Comparison of ENCODE assay signal across 8 mouse cellular contexts in the genomic region with DNA sequence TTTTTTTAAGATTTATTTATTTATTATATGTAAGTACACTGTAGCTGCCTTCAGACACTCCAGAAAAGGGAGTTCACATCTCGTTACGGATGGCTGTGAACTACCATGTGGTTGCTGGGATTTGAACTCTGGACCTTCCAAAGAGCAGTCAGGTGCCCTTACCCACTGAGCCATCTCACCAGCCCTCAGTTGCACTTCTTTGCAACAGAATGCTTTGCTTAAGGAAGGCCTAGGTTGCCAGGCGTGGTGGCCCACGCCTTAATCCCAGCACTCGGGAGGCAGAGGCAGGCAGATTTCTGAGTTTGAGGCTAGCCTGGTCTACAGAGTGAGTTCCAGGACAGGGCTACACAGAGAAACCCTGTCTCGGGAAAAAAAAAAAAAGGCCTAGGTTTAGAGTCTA. TPM values are rescaled to one million over a fixed set of nuclear protein-coding genes. Genes with fewer than 3 reads are reported as not detected.
DNase-seq lines count a peak whose midpoint lies in the region; ATAC-seq and TF ChIP-seq lines count a peak whose summit lies in the region.
"Not testable (repeated sequence)": the region's sequence is repeated elsewhere in the genome, so short reads cannot be mapped to it uniquely, and the experiment has no call there.

No protein-coding gene starts in this region.

- not testable (repeated sequence) for TF ChIP-seq POLR2A in CH12.LX (IDR thresholded peaks at IDR 0.05; ENCODE audit: low read depth, low read length); limb, embryonic 14.5 days (IDR thresholded peaks at IDR 0.05; ENCODE audit: borderline replicate concordance, extremely low read depth, insufficient read depth, insufficient read length)

- peak overlapping the region; percentile 14 to 100 (median 98) for H3K4me3 ChIP-seq in CH12.LX (replicated peaks in 1 of 3; ENCODE audit: low read depth in 2 of 3, low read length in 2 of 3, poor library complexity in 1 of 3)
- peak overlapping the region; percentile 99 for H3K4me3 ChIP-seq in embryonic facial prominence, embryonic 11.5 days (ENCODE audit: low read depth, low read length)
- H3K4me3 ChIP-seq in forebrain, embryonic 15.5 days, result peak overlapping the region; percentile 71
- peak overlapping the region; percentile 96; the same call in 1 of the 2 replicates for H3K4me3 ChIP-seq in heart, postnatal 0 days (ENCODE audit: low read depth, low read length)
- peak overlapping the region; percentile 95 for H3K4me3 ChIP-seq in intestine, postnatal 0 days (ENCODE audit: low read depth, low read length)
- H3K4me3 ChIP-seq in limb, embryonic 14.5 days (replicated peaks; ENCODE audit: low read length), result peak overlapping the region; percentile 99
- 0 out of 2 replicates have a peak overlapping the region, but pooled peaks have one; percentile 94 for H3K4me3 ChIP-seq in lung, postnatal 0 days (ENCODE audit: low read depth, low read length)
- peak overlapping the region; percentile 95 for H3K4me3 ChIP-seq in neural tube, embryonic 11.5 days (ENCODE audit: low read depth, low read length)

- WGBS in embryonic facial prominence, embryonic 11.5 days, result 77% methylated on average over 6 of the region's 6 CpGs
- 81% methylated on average over 6 of the region's 6 CpGs for WGBS in forebrain, embryonic 15.5 days
- 70% methylated on average over 6 of the region's 6 CpGs for WGBS in heart, postnatal 0 days
- WGBS in intestine, postnatal 0 days, result 53% methylated on average over 6 of the region's 6 CpGs
- 78% methylated on average over 6 of the region's 6 CpGs for WGBS in limb, embryonic 14.5 days
- 70% methylated on average over 6 of the region's 6 CpGs for WGBS in lung, postnatal 0 days
- 85% methylated on average over 6 of the region's 6 CpGs for WGBS in neural tube, embryonic 11.5 days

- H3K9me3 ChIP-seq in CH12.LX (replicated peaks; ENCODE audit: low read length); embryonic facial prominence, embryonic 11.5 days (replicated peaks; ENCODE audit: control insufficient read depth, low read length); forebrain, embryonic 15.5 days; heart, postnatal 0 days (replicated peaks; ENCODE audit: control insufficient read depth, low read length); intestine, postnatal 0 days (ENCODE audit: control insufficient read depth); limb, embryonic 14.5 days (ENCODE audit: control insufficient read depth, low read length); lung, postnatal 0 days (ENCODE audit: low read length); neural tube, embryonic 11.5 days (ENCODE audit: control insufficient read depth, low read length): not testable (repeated sequence)

- H3K4me2 ChIP-seq in CH12.LX (ENCODE audit: insufficient read depth, low read depth, poor library complexity, severe bottlenecking), result peak overlapping the region; percentile 41; the same call in 1 of the 2 replicates
- not testable (repeated sequence) for H3K4me2 ChIP-seq in embryonic facial prominence, embryonic 11.5 days (ENCODE audit: low read depth, low read length)
- peak overlapping the region; percentile 65 for H3K4me2 ChIP-seq in forebrain, embryonic 15.5 days (replicated peaks)
- peak overlapping the region; percentile 85 for H3K4me2 ChIP-seq in heart, postnatal 0 days (ENCODE audit: low read depth, low read length)
- peak overlapping the region; percentile 80 for H3K4me2 ChIP-seq in intestine, postnatal 0 days (replicated peaks; ENCODE audit: low read depth)
- peak overlapping the region; percentile 87 for H3K4me2 ChIP-seq in limb, embryonic 14.5 days (replicated peaks; ENCODE audit: low read depth, low read length, severe bottlenecking)
- peak overlapping the region; percentile 88; the same call in 1 of the 2 replicates for H3K4me2 ChIP-seq in lung, postnatal 0 days (replicated peaks; ENCODE audit: low read depth, low read length)
- peak overlapping the region; percentile 90 for H3K4me2 ChIP-seq in neural tube, embryonic 11.5 days (ENCODE audit: low read depth)

- not testable (repeated sequence) for TF ChIP-seq RAD21 in CH12.LX (IDR thresholded peaks at IDR 0.05; ENCODE audit: low read depth, low read length)

- not testable (repeated sequence) for H3K27me3 ChIP-seq in CH12.LX (replicated peaks); embryonic facial prominence, embryonic 11.5 days (ENCODE audit: control insufficient read depth, insufficient read depth, low read length); forebrain, embryonic 15.5 days; heart, postnatal 0 days (ENCODE audit: control insufficient read depth, insufficient read depth, low read length); intestine, postnatal 0 days (replicated peaks; ENCODE audit: control insufficient read depth, insufficient read depth, low read length); limb, embryonic 14.5 days (ENCODE audit: control insufficient read depth, insufficient read depth, low read length); lung, postnatal 0 days (replicated peaks; ENCODE audit: insufficient read depth, low read length); neural tube, embryonic 11.5 days (ENCODE audit: control insufficient read depth, insufficient read depth, low read length)

- not testable (repeated sequence) for H3K9ac ChIP-seq in CH12.LX (ENCODE audit: insufficient read depth, low read depth); embryonic facial prominence, embryonic 11.5 days (replicated peaks; ENCODE audit: low read length); heart, postnatal 0 days (replicated peaks; ENCODE audit: low read depth, low read length); intestine, postnatal 0 days (ENCODE audit: low read depth, low read length); limb, embryonic 14.5 days (ENCODE audit: low read depth, low read length, severe bottlenecking); lung, postnatal 0 days (replicated peaks; ENCODE audit: low read depth); neural tube, embryonic 11.5 days (ENCODE audit: low read length)
- peak overlapping the region; percentile 91; the same call in 1 of the 2 replicates for H3K9ac ChIP-seq in forebrain, embryonic 15.5 days (replicated peaks)

- H3K27ac ChIP-seq in CH12.LX (ENCODE audit: insufficient read depth, low read depth); embryonic facial prominence, embryonic 11.5 days (replicated peaks; ENCODE audit: low read depth, low read length); forebrain, embryonic 15.5 days (replicated peaks); heart, postnatal 0 days (ENCODE audit: low read depth); intestine, postnatal 0 days (ENCODE audit: low read depth, low read length); limb, embryonic 14.5 days (replicated peaks; ENCODE audit: low read depth, low read length); lung, postnatal 0 days (ENCODE audit: low read length); neural tube, embryonic 11.5 days (ENCODE audit: low read depth, low read length): not testable (repeated sequence)

- not testable (repeated sequence) for DNase-seq in CH12.LX (ENCODE audit: extremely low read depth); embryonic facial prominence, embryonic 11.5 days (ENCODE audit: low spot score); heart, postnatal 0 days (ENCODE audit: low spot score); limb, embryonic 14.5 days (ENCODE audit: low spot score); lung, postnatal 0 days (ENCODE audit: low spot score); neural tube, embryonic 11.5 days (ENCODE audit: low spot score)

- ATAC-seq in embryonic facial prominence, embryonic 11.5 days (replicated peaks; ENCODE audit: insufficient number of reproducible peaks, low FRiP score, low TSS enrichment, low read depth); forebrain, embryonic 15.5 days (replicated peaks); heart, postnatal 0 days (ENCODE audit: insufficient read depth, low read depth); intestine, postnatal 0 days; limb, embryonic 14.5 days (ENCODE audit: low FRiP score, low read depth); lung, postnatal 0 days; neural tube, embryonic 11.5 days (ENCODE audit: insufficient read depth, low FRiP score, low TSS enrichment): not testable (repeated sequence)

- H3K79me2 ChIP-seq in CH12.LX (replicated peaks; ENCODE audit: control insufficient read depth, extremely low read depth, insufficient read depth, poor library complexity, severe bottlenecking), result peaks cover 26% of the 10 kb centered on the region

- H3K4me1 ChIP-seq in CH12.LX (ENCODE audit: control insufficient read depth in 1 of 2, insufficient read depth in 2 of 2), result peaks cover 8 to 31% of the 10 kb centered on the region in 2 experiments
- H3K4me1 ChIP-seq in embryonic facial prominence, embryonic 11.5 days (ENCODE audit: control insufficient read depth, insufficient read depth, low read length); intestine, postnatal 0 days (replicated peaks; ENCODE audit: control insufficient read depth, insufficient read depth, low read length); lung, postnatal 0 days (ENCODE audit: insufficient read depth, low read depth, low read length): not testable (repeated sequence)
- H3K4me1 ChIP-seq in forebrain, embryonic 15.5 days, result peaks cover 34% of the 10 kb centered on the region
- peaks cover 15% of the 10 kb centered on the region for H3K4me1 ChIP-seq in heart, postnatal 0 days (ENCODE audit: control insufficient read depth, insufficient read depth)
- H3K4me1 ChIP-seq in limb, embryonic 14.5 days (ENCODE audit: control insufficient read depth, insufficient read depth, low read length), result peaks cover 13% of the 10 kb centered on the region
- peaks cover 11% of the 10 kb centered on the region for H3K4me1 ChIP-seq in neural tube, embryonic 11.5 days (ENCODE audit: control insufficient read depth, insufficient read depth, low read length)

- peaks cover 14 to 51% of the 10 kb centered on the region in 2 experiments for H3K36me3 ChIP-seq in CH12.LX (replicated peaks in 1 of 2; ENCODE audit: control insufficient read depth in 1 of 2, insufficient read depth in 1 of 2, low read length in 1 of 2)
- not testable (repeated sequence) for H3K36me3 ChIP-seq in embryonic facial prominence, embryonic 11.5 days (replicated peaks; ENCODE audit: control insufficient read depth, insufficient read depth, low read depth, low read length); neural tube, embryonic 11.5 days (ENCODE audit: control insufficient read depth, insufficient read depth, low read length)
- peaks cover 25% of the 10 kb centered on the region for H3K36me3 ChIP-seq in forebrain, embryonic 15.5 days
- peaks cover 26% of the 10 kb centered on the region for H3K36me3 ChIP-seq in heart, postnatal 0 days (replicated peaks; ENCODE audit: control insufficient read depth, insufficient read depth, low read length)
- peaks cover 25% of the 10 kb centered on the region for H3K36me3 ChIP-seq in intestine, postnatal 0 days (ENCODE audit: control insufficient read depth, insufficient read depth)
- H3K36me3 ChIP-seq in limb, embryonic 14.5 days (ENCODE audit: control insufficient read depth, insufficient read depth, low read length), result peaks cover 25% of the 10 kb centered on the region
- H3K36me3 ChIP-seq in lung, postnatal 0 days (ENCODE audit: insufficient read depth, low read length), result peaks cover 20% of the 10 kb centered on the region; the same call in 1 of the 2 replicates

- not testable (repeated sequence) for TF ChIP-seq EP300 in CH12.LX (IDR thresholded peaks at IDR 0.05; ENCODE audit: low read length); heart, postnatal 0 days (IDR thresholded peaks at IDR 0.05; ENCODE audit: low read depth); lung, postnatal 0 days (IDR thresholded peaks at IDR 0.05)

- in situ Hi-C loops in CH12.LX (cut with MboI; ENCODE audit: low pct_ligation_motif_present, low pct_unique_long_range_greater_than_20kb, low sequenced_read_pairs), result loop anchor here (5.0 to 10.0 kb wide), 2 partner anchors 37 to 59 kb away; a partner anchor contains a TSS

- not testable (repeated sequence) for TF ChIP-seq CTCF in CH12.LX (conservative IDR thresholded peaks at IDR 0.05 in 1 of 2, IDR thresholded peaks at IDR 0.05 in 1 of 2; ENCODE audit: low read depth in 2 of 2, low read length in 2 of 2); heart, postnatal 0 days (IDR thresholded peaks at IDR 0.05; ENCODE audit: low read depth); intestine, postnatal 0 days (IDR thresholded peaks at IDR 0.05; ENCODE audit: low read depth); lung, postnatal 0 days (IDR thresholded peaks at IDR 0.05)

- dilution Hi-C loops in CH12.LX (cut with MboI; ENCODE audit: extremely low pct_ligation_motif_present, extremely low pct_unique_long_range_greater_than_20kb, low sequenced_read_pairs), result not testable (repeated sequence)

RNA-seq across cellular contexts. Expression of a gene that starts 0.8 kb away (rescaled TPM):
- total RNA-seq in CH12.LX (2012; rRNA removed) (38.7 and 43.6 TPM in 2 replicates), CH12.LX (2014; rRNA removed) (35.9 and 36.0 TPM in 2 replicates)
- 49.1 and 49.9 TPM in 2 replicates for polyA plus RNA-seq in CH12.LX (2012; ENCODE audit: insufficient read length, low read depth)
- 55.2 and 57.7 TPM in 2 replicates for polyA plus RNA-seq in embryonic facial prominence, embryonic 11.5 days (2014; fragmentation: Nextera tagmentation; extraction: Ambion mirVana)
- 48.2 and 48.7 TPM in 2 replicates for polyA plus RNA-seq in forebrain, embryonic 15.5 days (2015; fragmentation: Nextera tagmentation; extraction: Ambion mirVana)
- total RNA-seq in heart, postnatal 0 days (2014; rRNA removed; ENCODE audit: low replicate concordance), result 18.5 and 50.7 TPM in 2 replicates
- polyA plus RNA-seq in heart, postnatal 0 days (2015; fragmentation: Nextera tagmentation; extraction: Ambion mirVana), result 56.4 and 58.9 TPM in 2 replicates
- polyA plus RNA-seq in intestine, postnatal 0 days (2015; fragmentation: Nextera tagmentation; extraction: Ambion mirVana), result 42.6 and 44.8 TPM in 2 replicates
- 32.7 and 39.7 TPM in 2 replicates for polyA plus RNA-seq in limb, embryonic 14.5 days (2012; rRNA removed)
- polyA plus RNA-seq in limb, embryonic 14.5 days (2014; fragmentation: Nextera tagmentation; extraction: Ambion mirVana), result 50.7 and 52.3 TPM in 2 replicates
- 42.3 and 43.1 TPM in 2 replicates for polyA plus RNA-seq in lung, postnatal 0 days (2015; fragmentation: Nextera tagmentation; extraction: Ambion mirVana)
- 53.1 and 53.4 TPM in 2 replicates for polyA plus RNA-seq in neural tube, embryonic 11.5 days (2014; fragmentation: Nextera tagmentation; extraction: Ambion mirVana)

RNA-seq across cellular contexts. Expression of a gene that starts 0.8 kb away (rescaled TPM):
- total RNA-seq in CH12.LX (2012; rRNA removed) (24.1 and 26.9 TPM in 2 replicates), CH12.LX (2014; rRNA removed) (25.6 and 27.9 TPM in 2 replicates)
- 27.9 and 29.2 TPM in 2 replicates for polyA plus RNA-seq in CH12.LX (2012; ENCODE audit: insufficient read length, low read depth)
- 56.8 and 59.8 TPM in 2 replicates for polyA plus RNA-seq in embryonic facial prominence, embryonic 11.5 days (2014; fragmentation: Nextera tagmentation; extraction: Ambion mirVana)
- polyA plus RNA-seq in forebrain, embryonic 15.5 days (2015; fragmentation: Nextera tagmentation; extraction: Ambion mirVana), result 65.1 and 69.1 TPM in 2 replicates
- 13.3 and 16.3 TPM in 2 replicates for total RNA-seq in heart, postnatal 0 days (2014; rRNA removed; ENCODE audit: low replicate concordance)
- polyA plus RNA-seq in heart, postnatal 0 days (2015; fragmentation: Nextera tagmentation; extraction: Ambion mirVana), result 32.4 and 34.7 TPM in 2 replicates
- 29.6 and 32.1 TPM in 2 replicates for polyA plus RNA-seq in intestine, postnatal 0 days (2015; fragmentation: Nextera tagmentation; extraction: Ambion mirVana)
- 26.5 and 37.2 TPM in 2 replicates for polyA plus RNA-seq in limb, embryonic 14.5 days (2012; rRNA removed)
- 61.2 and 63.7 TPM in 2 replicates for polyA plus RNA-seq in limb, embryonic 14.5 days (2014; fragmentation: Nextera tagmentation; extraction: Ambion mirVana)
- polyA plus RNA-seq in lung, postnatal 0 days (2015; fragmentation: Nextera tagmentation; extraction: Ambion mirVana), result 48.9 and 52.5 TPM in 2 replicates
- polyA plus RNA-seq in neural tube, embryonic 11.5 days (2014; fragmentation: Nextera tagmentation; extraction: Ambion mirVana), result 58.8 and 60.0 TPM in 2 replicates

RNA-seq across cellular contexts. Expression of a gene that starts 36.0 kb away (rescaled TPM):
- total RNA-seq in CH12.LX (2012; rRNA removed) (37.4 and 55.0 TPM in 2 replicates), CH12.LX (2014; rRNA removed) (21.8 and 23.3 TPM in 2 replicates)
- polyA plus RNA-seq in CH12.LX (2012; ENCODE audit: insufficient read length, low read depth), result 34.1 and 35.5 TPM in 2 replicates
- 3.8 and 5.4 TPM in 2 replicates for polyA plus RNA-seq in embryonic facial prominence, embryonic 11.5 days (2014; fragmentation: Nextera tagmentation; extraction: Ambion mirVana)
- polyA plus RNA-seq in forebrain, embryonic 15.5 days (2015; fragmentation: Nextera tagmentation; extraction: Ambion mirVana), result 10.6 and 12.0 TPM in 2 replicates
- 23.5 and 24.9 TPM in 2 replicates for total RNA-seq in heart, postnatal 0 days (2014; rRNA removed; ENCODE audit: low replicate concordance)
- 4.1 and 6.1 TPM in 2 replicates for polyA plus RNA-seq in heart, postnatal 0 days (2015; fragmentation: Nextera tagmentation; extraction: Ambion mirVana)
- 5.6 TPM in 2 replicates for polyA plus RNA-seq in intestine, postnatal 0 days (2015; fragmentation: Nextera tagmentation; extraction: Ambion mirVana)
- polyA plus RNA-seq in limb, embryonic 14.5 days (2012; rRNA removed), result 30.8 and 47.4 TPM in 2 replicates
- polyA plus RNA-seq in limb, embryonic 14.5 days (2014; fragmentation: Nextera tagmentation; extraction: Ambion mirVana), result 7.2 and 7.3 TPM in 2 replicates
- 4.3 and 4.5 TPM in 2 replicates for polyA plus RNA-seq in lung, postnatal 0 days (2015; fragmentation: Nextera tagmentation; extraction: Ambion mirVana)
- 5.8 and 6.6 TPM in 2 replicates for polyA plus RNA-seq in neural tube, embryonic 11.5 days (2014; fragmentation: Nextera tagmentation; extraction: Ambion mirVana)

RNA-seq across cellular contexts. Expression of a gene that starts 41.7 kb away (rescaled TPM):
- 3.2 and 3.7 TPM in 2 replicates for total RNA-seq in CH12.LX (2012; rRNA removed)
- total RNA-seq in CH12.LX (2014; rRNA removed), result not detected in 2 replicates
- polyA plus RNA-seq in CH12.LX (2012; ENCODE audit: insufficient read length, low read depth), result 0.27 and 0.54 TPM in 2 replicates
- polyA plus RNA-seq in embryonic facial prominence, embryonic 11.5 days (2014; fragmentation: Nextera tagmentation; extraction: Ambion mirVana), result 450 and 485 TPM in 2 replicates
- polyA plus RNA-seq in forebrain, embryonic 15.5 days (2015; fragmentation: Nextera tagmentation; extraction: Ambion mirVana), result 1,536 and 1,584 TPM in 2 replicates
- 735 and 758 TPM in 2 replicates for total RNA-seq in heart, postnatal 0 days (2014; rRNA removed; ENCODE audit: low replicate concordance)
- 334 and 359 TPM in 2 replicates for polyA plus RNA-seq in heart, postnatal 0 days (2015; fragmentation: Nextera tagmentation; extraction: Ambion mirVana)
- 628 and 645 TPM in 2 replicates for polyA plus RNA-seq in intestine, postnatal 0 days (2015; fragmentation: Nextera tagmentation; extraction: Ambion mirVana)
- 133 and 168 TPM in 2 replicates for polyA plus RNA-seq in limb, embryonic 14.5 days (2012; rRNA removed)
- polyA plus RNA-seq in limb, embryonic 14.5 days (2014; fragmentation: Nextera tagmentation; extraction: Ambion mirVana), result 94.7 and 106 TPM in 2 replicates
- 153 TPM in 2 replicates for polyA plus RNA-seq in lung, postnatal 0 days (2015; fragmentation: Nextera tagmentation; extraction: Ambion mirVana)
- polyA plus RNA-seq in neural tube, embryonic 11.5 days (2014; fragmentation: Nextera tagmentation; extraction: Ambion mirVana), result 2,083 and 2,271 TPM in 2 replicates

RNA-seq across cellular contexts. Expression of a gene that starts 44.8 kb away (rescaled TPM):
- total RNA-seq in CH12.LX (2012; rRNA removed) (45.2 and 55.1 TPM in 2 replicates), CH12.LX (2014; rRNA removed) (44.4 and 45.6 TPM in 2 replicates)
- polyA plus RNA-seq in CH12.LX (2012; ENCODE audit: insufficient read length, low read depth), result 77.0 and 116 TPM in 2 replicates
- 132 and 143 TPM in 2 replicates for polyA plus RNA-seq in embryonic facial prominence, embryonic 11.5 days (2014; fragmentation: Nextera tagmentation; extraction: Ambion mirVana)
- 430 and 440 TPM in 2 replicates for polyA plus RNA-seq in forebrain, embryonic 15.5 days (2015; fragmentation: Nextera tagmentation; extraction: Ambion mirVana)
- total RNA-seq in heart, postnatal 0 days (2014; rRNA removed; ENCODE audit: low replicate concordance), result 82.7 and 129 TPM in 2 replicates
- 86.8 and 90.9 TPM in 2 replicates for polyA plus RNA-seq in heart, postnatal 0 days (2015; fragmentation: Nextera tagmentation; extraction: Ambion mirVana)
- polyA plus RNA-seq in intestine, postnatal 0 days (2015; fragmentation: Nextera tagmentation; extraction: Ambion mirVana), result 42.9 and 45.7 TPM in 2 replicates
- 121 and 137 TPM in 2 replicates for polyA plus RNA-seq in limb, embryonic 14.5 days (2012; rRNA removed)
- 104 and 110 TPM in 2 replicates for polyA plus RNA-seq in limb, embryonic 14.5 days (2014; fragmentation: Nextera tagmentation; extraction: Ambion mirVana)
- polyA plus RNA-seq in lung, postnatal 0 days (2015; fragmentation: Nextera tagmentation; extraction: Ambion mirVana), result 86.1 and 89.6 TPM in 2 replicates
- polyA plus RNA-seq in neural tube, embryonic 11.5 days (2014; fragmentation: Nextera tagmentation; extraction: Ambion mirVana), result 339 and 364 TPM in 2 replicates
